Mouse (Mus musculus) liver, embryonic 14.5 days (tissue): ENCODE data around the gene Tas2r144.
A peak's percentile ranks its signal among the peaks of the same experiment; 100 is the strongest.

Source experiments
- CTCF ChIP-seq: IDR thresholded peaks from 2 replicates; pipeline ENCODE4 v1.5.1; 2016; ENCODE audit warnings: antibody characterized with exemption, low read depth, control low read depth
- EP300 ChIP-seq: IDR thresholded peaks from 2 replicates; pipeline ENCODE4 v1.6.1; 2016; ENCODE audit warnings: antibody characterized with exemption, low read depth

- no peak for TF ChIP-seq EP300
- TF ChIP-seq CTCF: peak; percentile 70
These were observed 12.3 kb downstream of the Tas2r144 start for GRCm38 (mm10) chr6:42227240-42228101.
